In the genomic region with DNA sequence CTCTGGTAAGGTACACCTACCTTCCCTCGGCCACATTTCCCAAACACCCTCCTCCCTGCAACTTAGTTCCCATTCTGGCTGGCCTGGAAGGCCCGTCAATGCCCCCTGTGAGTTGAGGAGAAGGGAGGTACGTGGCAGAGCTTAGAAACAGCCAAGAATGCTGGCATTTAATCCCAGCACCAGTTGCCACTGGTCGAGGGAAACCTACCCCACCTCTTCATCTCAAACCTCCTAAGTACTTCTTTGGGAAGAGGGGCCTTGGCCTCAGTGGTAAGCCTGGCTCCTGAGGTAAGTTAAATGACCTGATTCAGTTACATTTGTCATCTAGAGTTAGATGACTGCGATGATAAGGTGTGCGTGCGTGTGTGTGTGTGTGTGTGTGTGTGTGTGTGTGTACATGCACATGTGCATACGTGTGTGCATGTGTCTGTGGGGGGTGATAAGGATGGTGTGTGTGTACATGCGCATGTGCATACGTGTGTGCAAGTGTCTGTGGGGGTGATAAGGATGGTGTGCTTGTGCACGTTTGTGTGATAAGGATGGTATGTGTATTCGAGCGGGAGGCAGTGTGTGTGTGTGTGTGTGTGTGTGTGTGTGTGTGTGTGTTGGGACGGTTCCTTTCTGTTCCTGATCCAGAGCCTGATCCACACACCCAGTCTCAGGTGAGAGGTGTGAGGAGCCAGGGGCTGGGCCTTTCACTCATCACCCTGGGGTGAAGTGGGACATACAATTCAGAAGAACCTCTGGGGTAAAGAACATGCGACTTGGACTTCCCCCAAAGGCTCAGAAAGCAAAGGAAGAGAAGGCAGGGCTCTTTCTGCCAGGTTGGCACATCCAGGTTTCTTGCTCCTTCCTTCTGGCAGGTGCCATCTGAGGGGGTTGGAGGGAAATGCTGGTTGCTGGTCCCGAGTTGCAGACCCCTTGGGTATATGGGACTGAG, we compare ENCODE assay signal across 7 mouse cellular contexts. TPM values are rescaled to one million over a fixed set of nuclear protein-coding genes. Genes with fewer than 3 reads are reported as not detected.
A peak's percentile ranks its signal among the peaks of the same experiment; 100 is the strongest.
DNase-seq lines count a peak whose midpoint lies in the region; ATAC-seq and TF ChIP-seq lines count a peak whose summit lies in the region.

No protein-coding gene starts in this region.

- H3K79me2 ChIP-seq in CH12.LX (replicated peaks; ENCODE audit: control insufficient read depth, extremely low read depth, insufficient read depth, poor library complexity, severe bottlenecking), result no peaks in the 10 kb centered on the region

- ATAC-seq in hindbrain, embryonic 14.5 days (ENCODE audit: low FRiP score), result no peak
- no peak for ATAC-seq in midbrain, embryonic 11.5 days (ENCODE audit: low FRiP score)

- peak overlapping the region in 1 of 3 experiments; percentile 13 for H3K4me3 ChIP-seq in CH12.LX (replicated peaks in 1 of 3; ENCODE audit: low read depth in 2 of 3, low read length in 2 of 3, poor library complexity in 1 of 3)
- peak overlapping the region; percentile 70 for H3K4me3 ChIP-seq in bone marrow, adult 2 months (replicated peaks; ENCODE audit: control insufficient read depth, low read depth, low read length)
- peak overlapping the region; percentile 66 for H3K4me3 ChIP-seq in hindbrain, embryonic 14.5 days (replicated peaks; ENCODE audit: low read length)
- peak overlapping the region; percentile 53 for H3K4me3 ChIP-seq in midbrain, embryonic 11.5 days (ENCODE audit: low read depth, low read length)

- H3K36me3 ChIP-seq in CH12.LX (replicated peaks in 1 of 2; ENCODE audit: control insufficient read depth in 1 of 2, insufficient read depth in 1 of 2, low read length in 1 of 2), result no peaks in the 10 kb centered on the region
- H3K36me3 ChIP-seq in hindbrain, embryonic 14.5 days (replicated peaks; ENCODE audit: control insufficient read depth, insufficient read depth), result no peaks in the 10 kb centered on the region
- no peaks in the 10 kb centered on the region for H3K36me3 ChIP-seq in midbrain, embryonic 11.5 days (ENCODE audit: control insufficient read depth, insufficient read depth, low read length)

- TF ChIP-seq CTCF in CH12.LX (conservative IDR thresholded peaks at IDR 0.05 in 1 of 2, IDR thresholded peaks at IDR 0.05 in 1 of 2; ENCODE audit: low read depth in 2 of 2, low read length in 2 of 2), result no peak
- no peak for TF ChIP-seq CTCF in bone marrow, adult 2 months (IDR thresholded peaks at IDR 0.05; ENCODE audit: control insufficient read depth, insufficient read depth, low read length)

- TF ChIP-seq POLR2A in CH12.LX (IDR thresholded peaks at IDR 0.05; ENCODE audit: low read depth, low read length), result no peak
- no peak for TF ChIP-seq POLR2A in bone marrow, adult 2 months (IDR thresholded peaks at IDR 0.05; ENCODE audit: borderline replicate concordance, control insufficient read depth, low read depth, low read length)

- peaks cover 43% of the 10 kb centered on the region for H3K27me3 ChIP-seq in CH12.LX (replicated peaks)
- H3K27me3 ChIP-seq in hindbrain, embryonic 14.5 days (ENCODE audit: control insufficient read depth, insufficient read depth, low read length), result no peaks in the 10 kb centered on the region
- H3K27me3 ChIP-seq in midbrain, embryonic 11.5 days (ENCODE audit: control insufficient read depth, insufficient read depth, low read length), result no peaks in the 10 kb centered on the region

- 8% methylated on average over 16 of the region's 16 CpGs for WGBS in bone marrow, adult 2 months
- 55% methylated on average over 16 of the region's 16 CpGs for WGBS in hindbrain, embryonic 14.5 days
- WGBS in midbrain, embryonic 11.5 days, result 57% methylated on average over 16 of the region's 16 CpGs

- TF ChIP-seq EP300 in CH12.LX (IDR thresholded peaks at IDR 0.05; ENCODE audit: low read length), result no peak

- H3K9me3 ChIP-seq in CH12.LX (replicated peaks; ENCODE audit: low read length), result no peaks in the 10 kb centered on the region
- H3K9me3 ChIP-seq in hindbrain, embryonic 14.5 days (ENCODE audit: control insufficient read depth, low read length), result no peaks in the 10 kb centered on the region
- no peaks in the 10 kb centered on the region for H3K9me3 ChIP-seq in midbrain, embryonic 11.5 days (ENCODE audit: control insufficient read depth, low read length)

- peak overlapping the region; percentile 42 for H3K4me2 ChIP-seq in CH12.LX (ENCODE audit: insufficient read depth, low read depth, poor library complexity, severe bottlenecking)
- peak overlapping the region; percentile 100 for H3K4me2 ChIP-seq in hindbrain, embryonic 14.5 days (replicated peaks)
- H3K4me2 ChIP-seq in midbrain, embryonic 11.5 days, result peak overlapping the region; percentile 93

- 0 out of 2 replicates have a peak overlapping the region, but pooled peaks have one; percentile 1 for H3K9ac ChIP-seq in CH12.LX (ENCODE audit: insufficient read depth, low read depth)
- H3K9ac ChIP-seq in hindbrain, embryonic 14.5 days, result peak overlapping the region; percentile 85
- peak overlapping the region; percentile 91 for H3K9ac ChIP-seq in midbrain, embryonic 11.5 days (ENCODE audit: low read length)

- intact Hi-C loops in left cerebral cortex, postnatal 4 days (cut with DNase I), result no loop called here

- in situ Hi-C loops in CH12.LX (cut with MboI; ENCODE audit: low pct_ligation_motif_present, low pct_unique_long_range_greater_than_20kb, low sequenced_read_pairs), result loop anchor here (5.0 kb wide), 1 partner anchor 90 kb away; no protein-coding TSS in a partner anchor

- no peak overlapping the region for H3K27ac ChIP-seq in CH12.LX (ENCODE audit: insufficient read depth, low read depth)
- peak overlapping the region; percentile 82 for H3K27ac ChIP-seq in bone marrow, adult 2 months (ENCODE audit: control insufficient read depth, insufficient read depth, low read depth, low read length, poor library complexity)
- H3K27ac ChIP-seq in hindbrain, embryonic 14.5 days, result peak overlapping the region; percentile 85
- peak overlapping the region; percentile 88 for H3K27ac ChIP-seq in midbrain, embryonic 11.5 days (ENCODE audit: low read depth, low read length)

- dilution Hi-C loops in CH12.LX (cut with MboI; ENCODE audit: extremely low pct_ligation_motif_present, extremely low pct_unique_long_range_greater_than_20kb, low sequenced_read_pairs), result no loop called here

- H3K4me1 ChIP-seq in CH12.LX (ENCODE audit: control insufficient read depth in 1 of 2, insufficient read depth in 2 of 2), result peaks cover 4 to 21% of the 10 kb centered on the region in 2 experiments; a peak in 3 of 4 replicates
- peaks cover 3% of the 10 kb centered on the region for H3K4me1 ChIP-seq in bone marrow, adult 2 months (ENCODE audit: control insufficient read depth, insufficient read depth, low read length)
- H3K4me1 ChIP-seq in hindbrain, embryonic 14.5 days (replicated peaks; ENCODE audit: control insufficient read depth, insufficient read depth, low read length), result peaks cover 17% of the 10 kb centered on the region
- H3K4me1 ChIP-seq in midbrain, embryonic 11.5 days (ENCODE audit: control insufficient read depth, insufficient read depth, low read length), result peaks cover 20% of the 10 kb centered on the region

- DNase-seq in CH12.LX (ENCODE audit: extremely low read depth), result no peak
- no peak for DNase-seq in hindbrain, embryonic 14.5 days (ENCODE audit: low spot score)
- DNase-seq in midbrain, embryonic 11.5 days (ENCODE audit: low spot score, missing footprints), result peak; percentile 89
- no peak for DNase-seq in left cerebral cortex, postnatal 4 days
- no peak for DNase-seq in ovary, postnatal 10 days (ENCODE audit: low spot score)
- no peak for DNase-seq in layer of hippocampus, postnatal 14 days (ENCODE audit: low spot score in 2 of 2)

- TF ChIP-seq RAD21 in CH12.LX (IDR thresholded peaks at IDR 0.05; ENCODE audit: low read depth, low read length), result no peak

RNA-seq across cellular contexts. Expression of a gene that starts 1.1 kb away (rescaled TPM):
- total RNA-seq in CH12.LX (2012; rRNA removed) (0.04 and 0.21 TPM in 2 replicates), CH12.LX (2014; rRNA removed) (not detected in 2 replicates)
- polyA plus RNA-seq in CH12.LX (2012; ENCODE audit: insufficient read length, low read depth), result 0.16 and 0.20 TPM in 2 replicates
- polyA plus RNA-seq in bone marrow, adult 2 months (2011; ENCODE audit: insufficient read depth, insufficient read length, low replicate concordance, missing spikeins), result 59.7 and 78.0 TPM in 2 replicates
- 127 and 142 TPM in 2 replicates for polyA plus RNA-seq in hindbrain, embryonic 14.5 days (2014; fragmentation: Nextera tagmentation; extraction: Ambion mirVana)
- polyA plus RNA-seq in midbrain, embryonic 11.5 days (2014; fragmentation: Nextera tagmentation; extraction: Ambion mirVana), result 207 and 209 TPM in 2 replicates
- 10 to 100 TPM; 66.1 to 80.1 TPM for total RNA-seq in left cerebral cortex, postnatal 4 days (2021)
- 100 to 1,000 TPM in 1 of 2 experiments, 10 to 100 TPM in 1; 93.6 to 121 TPM for total RNA-seq in layer of hippocampus, postnatal 14 days (2021)

RNA-seq across cellular contexts. Expression of a gene that starts 18.1 kb away (rescaled TPM):
- 400 and 420 TPM in 2 replicates for total RNA-seq in CH12.LX (2012; rRNA removed)
- 385 and 423 TPM in 2 replicates for total RNA-seq in CH12.LX (2014; rRNA removed)
- polyA plus RNA-seq in CH12.LX (2012; ENCODE audit: insufficient read length, low read depth), result 422 and 444 TPM in 2 replicates
- polyA plus RNA-seq in bone marrow, adult 2 months (2011; ENCODE audit: insufficient read depth, insufficient read length, low replicate concordance, missing spikeins), result 161 and 191 TPM in 2 replicates
- 34.2 and 42.4 TPM in 2 replicates for polyA plus RNA-seq in hindbrain, embryonic 14.5 days (2014; fragmentation: Nextera tagmentation; extraction: Ambion mirVana)
- 431 and 436 TPM in 2 replicates for polyA plus RNA-seq in midbrain, embryonic 11.5 days (2014; fragmentation: Nextera tagmentation; extraction: Ambion mirVana)
- 10 to 100 TPM; 28.2 to 28.4 TPM for total RNA-seq in left cerebral cortex, postnatal 4 days (2021)
- total RNA-seq in layer of hippocampus, postnatal 14 days (2021), result 1 to 10 TPM; 8.1 to 9.8 TPM

RNA-seq across cellular contexts. Expression of a gene that starts 47.0 kb away (rescaled TPM):
- 0.04 and 0.13 TPM in 2 replicates for total RNA-seq in CH12.LX (2012; rRNA removed)
- total RNA-seq in CH12.LX (2014; rRNA removed), result not detected in 2 replicates
- 0.11 TPM in 1 of 2 replicates, not detected in the other for polyA plus RNA-seq in CH12.LX (2012; ENCODE audit: insufficient read length, low read depth)
- polyA plus RNA-seq in bone marrow, adult 2 months (2011; ENCODE audit: insufficient read depth, insufficient read length, low replicate concordance, missing spikeins), result not detected in 2 replicates
- 0.20 TPM in 1 of 2 replicates, not detected in the other for polyA plus RNA-seq in hindbrain, embryonic 14.5 days (2014; fragmentation: Nextera tagmentation; extraction: Ambion mirVana)
- polyA plus RNA-seq in midbrain, embryonic 11.5 days (2014; fragmentation: Nextera tagmentation; extraction: Ambion mirVana), result 0.23 and 0.67 TPM in 2 replicates
- not detected for total RNA-seq in left cerebral cortex, postnatal 4 days (2021)
- total RNA-seq in layer of hippocampus, postnatal 14 days (2021), result under 1 TPM; 0.09 to 0.21 TPM

RNA-seq across cellular contexts. Expression of a gene that starts 59.3 kb away (rescaled TPM):
- total RNA-seq in CH12.LX (2012; rRNA removed) (0.47 and 0.50 TPM in 2 replicates), CH12.LX (2014; rRNA removed) (not detected in 2 replicates)
- not detected in 2 replicates for polyA plus RNA-seq in CH12.LX (2012; ENCODE audit: insufficient read length, low read depth)
- not detected in 2 replicates for polyA plus RNA-seq in bone marrow, adult 2 months (2011; ENCODE audit: insufficient read depth, insufficient read length, low replicate concordance, missing spikeins)
- 0.60 and 1.4 TPM in 2 replicates for polyA plus RNA-seq in hindbrain, embryonic 14.5 days (2014; fragmentation: Nextera tagmentation; extraction: Ambion mirVana)
- polyA plus RNA-seq in midbrain, embryonic 11.5 days (2014; fragmentation: Nextera tagmentation; extraction: Ambion mirVana), result not detected in 2 replicates
- total RNA-seq in left cerebral cortex, postnatal 4 days (2021), result 1 to 10 TPM; 2.2 to 3.4 TPM
- 1 to 10 TPM; 2.2 TPM for total RNA-seq in layer of hippocampus, postnatal 14 days (2021)

Comparison
In these comparisons a context has a peak if more than half of its experiments do, and no peak if none do; other contexts are left out.
1. H3K4me2 ChIP-seq: peak in every context shown above with its lines; median percentile 100 in hindbrain, embryonic 14.5 days; 93 in midbrain, embryonic 11.5 days; 42 in CH12.LX.
2. H3K9ac ChIP-seq: peak in every context shown above with its lines; median percentile 91 in midbrain, embryonic 11.5 days; 85 in hindbrain, embryonic 14.5 days; 1 in CH12.LX.
3. RNA of a gene that starts 1.1 kb away (polyA plus RNA-seq): 207 to 209 TPM in midbrain, embryonic 11.5 days, 127 to 142 TPM in hindbrain, embryonic 14.5 days and 59.7 to 78.0 TPM in bone marrow, adult 2 months; 0.16 to 0.20 TPM in CH12.LX; every median in the first group is over 10 times any median in the second.